Mouse (Mus musculus) urinary bladder, postnatal 4 days (tissue): Measurements from ENCODE around the gene Thada.
A peak's percentile ranks its signal among the peaks of the same experiment; 100 is the strongest.

ENCODE experiments used
- DNase-seq, 2 experiments: peaks; one replicate each; pipeline ENCODE4 v3.0.0; 2021 to 2022; ENCODE audit warnings: low spot score in 2 of 2

Thada gene

DNA sequence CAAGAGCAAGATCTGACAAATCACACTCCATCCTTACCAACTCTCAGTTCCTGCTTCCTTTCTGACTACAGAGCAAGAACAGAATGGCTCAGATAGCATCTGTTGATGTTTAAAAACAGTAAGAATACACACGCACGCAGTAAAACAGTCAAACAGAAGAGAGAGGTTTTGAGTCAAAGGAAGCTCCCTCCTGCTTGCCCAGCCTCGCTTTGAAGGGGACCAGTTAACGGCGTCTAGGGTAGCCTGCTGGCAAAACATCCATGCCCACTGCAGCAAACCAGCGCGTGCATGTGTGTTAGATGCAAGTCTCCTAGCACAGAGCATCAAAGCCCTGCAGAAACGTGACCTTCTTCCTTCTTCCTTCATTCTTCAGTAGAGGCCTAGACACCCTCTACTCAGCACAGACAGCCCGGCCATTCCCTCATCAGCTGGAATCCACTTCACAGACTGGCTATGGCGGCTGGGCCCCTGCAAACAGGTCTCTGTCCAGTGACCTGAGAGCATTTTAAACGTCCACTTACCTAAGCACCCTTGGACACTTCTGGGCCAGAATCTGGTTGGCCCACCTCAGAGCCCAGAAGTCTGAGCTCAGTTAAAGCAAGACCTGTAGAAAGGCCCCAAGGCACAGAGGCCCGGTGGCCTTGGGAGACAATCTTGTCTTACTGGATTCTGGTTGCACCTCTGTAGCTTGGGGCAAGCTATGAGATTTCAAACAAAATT lies 302.8 kb downstream of the Thada start:
- peak in 1 of 2 experiments; percentile 48 for DNase-seq

DNA sequence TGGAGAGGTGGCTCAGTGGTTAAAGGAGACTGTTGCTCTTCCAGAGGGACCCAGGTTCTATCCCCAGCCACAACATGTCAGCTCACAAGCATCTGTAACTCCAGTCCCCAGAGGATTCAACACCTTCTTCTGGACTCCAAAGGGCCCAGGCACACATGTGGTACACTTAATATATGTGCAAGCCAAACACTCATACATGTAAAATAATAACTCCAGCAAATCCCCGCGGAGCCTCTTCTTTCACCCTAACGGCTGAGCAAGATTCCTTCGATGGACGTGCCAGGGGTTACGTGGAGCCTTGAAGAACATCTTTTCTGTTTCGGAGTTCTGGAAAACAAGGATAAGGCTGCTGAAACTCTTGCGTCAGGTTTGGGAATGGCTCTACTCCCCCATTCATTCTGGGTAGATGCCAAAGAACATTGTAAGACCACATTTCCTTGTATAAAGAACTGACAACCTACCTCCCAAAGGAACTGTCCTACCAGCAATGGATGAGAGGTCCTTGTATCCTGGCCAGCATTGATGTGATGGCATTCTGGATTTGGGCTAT lies 303.7 kb downstream of the Thada start:
- peak in 1 of 2 experiments; percentile 58 for DNase-seq

DNA sequence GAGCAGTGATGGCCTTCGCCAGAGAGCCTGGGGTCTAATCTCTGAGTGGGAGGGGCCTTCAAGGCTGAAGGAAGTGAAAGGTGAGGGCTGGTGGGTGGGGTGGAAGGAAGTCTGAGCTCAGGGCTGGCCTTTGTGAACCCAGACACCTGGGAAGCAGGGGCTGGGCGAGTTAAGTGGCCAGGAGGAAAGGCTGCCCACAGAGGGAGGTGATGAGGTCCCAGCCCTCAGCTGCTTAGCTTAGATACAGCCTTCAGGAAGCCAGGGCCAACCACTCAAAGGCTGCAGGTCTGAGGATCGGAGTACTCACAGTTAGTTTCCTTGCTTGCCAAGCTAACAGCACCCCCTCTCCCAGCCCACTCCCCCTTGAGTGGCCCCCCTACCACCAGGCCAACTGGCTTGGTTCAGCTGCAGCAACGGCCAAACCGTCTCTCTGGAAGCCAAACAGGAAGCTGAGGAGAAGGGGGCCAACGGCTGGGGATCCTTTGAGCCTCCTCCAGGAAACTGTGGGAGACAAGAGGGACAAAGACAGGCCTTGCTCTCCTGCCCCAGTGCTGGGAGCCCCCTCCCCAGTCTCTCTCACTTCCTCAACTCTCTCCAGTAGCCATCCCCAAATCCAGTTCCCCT lies 304.7 kb downstream of the Thada start:
- DNase-seq, result peak in 1 of 2 experiments; percentile 59

DNA sequence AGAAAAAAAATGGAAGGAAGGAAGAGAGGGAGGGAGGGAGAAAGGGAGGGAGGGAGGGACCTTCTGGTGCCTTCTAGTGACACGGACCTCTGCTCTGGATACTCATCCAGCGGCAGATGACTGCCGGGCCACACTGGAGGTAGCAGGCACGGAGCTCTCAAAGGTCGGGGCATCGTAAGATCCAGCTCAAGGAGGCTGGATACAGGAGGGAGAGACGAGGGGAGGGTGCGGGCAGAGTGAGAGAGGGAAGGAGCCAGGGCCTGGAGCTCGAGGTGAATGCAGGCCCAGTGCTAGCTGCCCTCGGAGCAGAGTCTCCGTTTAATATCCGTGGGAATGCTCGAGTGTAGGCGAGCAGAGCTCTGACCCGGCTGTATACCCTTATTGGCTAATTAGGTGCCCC lies 307.1 kb downstream of the Thada start:
- DNase-seq, result no peak

DNA sequence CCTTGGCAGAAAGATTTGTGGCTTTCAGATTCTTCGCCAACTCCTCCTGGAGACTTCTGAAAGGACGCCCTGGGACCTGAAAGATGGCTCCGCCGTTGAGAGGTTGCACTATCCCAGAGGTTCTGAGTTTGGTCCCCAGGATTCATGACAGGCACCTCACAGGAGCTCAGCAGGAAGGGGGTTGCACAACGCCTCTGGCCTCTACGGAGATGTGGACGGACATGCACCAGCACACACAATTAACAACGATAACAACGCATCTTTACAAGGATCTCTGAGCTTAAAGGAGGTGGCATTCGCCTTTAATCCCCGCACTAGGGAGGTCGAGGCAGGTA lies 307.6 kb downstream of the Thada start:
- peak in 1 of 2 experiments; percentile 49 for DNase-seq

DNA sequence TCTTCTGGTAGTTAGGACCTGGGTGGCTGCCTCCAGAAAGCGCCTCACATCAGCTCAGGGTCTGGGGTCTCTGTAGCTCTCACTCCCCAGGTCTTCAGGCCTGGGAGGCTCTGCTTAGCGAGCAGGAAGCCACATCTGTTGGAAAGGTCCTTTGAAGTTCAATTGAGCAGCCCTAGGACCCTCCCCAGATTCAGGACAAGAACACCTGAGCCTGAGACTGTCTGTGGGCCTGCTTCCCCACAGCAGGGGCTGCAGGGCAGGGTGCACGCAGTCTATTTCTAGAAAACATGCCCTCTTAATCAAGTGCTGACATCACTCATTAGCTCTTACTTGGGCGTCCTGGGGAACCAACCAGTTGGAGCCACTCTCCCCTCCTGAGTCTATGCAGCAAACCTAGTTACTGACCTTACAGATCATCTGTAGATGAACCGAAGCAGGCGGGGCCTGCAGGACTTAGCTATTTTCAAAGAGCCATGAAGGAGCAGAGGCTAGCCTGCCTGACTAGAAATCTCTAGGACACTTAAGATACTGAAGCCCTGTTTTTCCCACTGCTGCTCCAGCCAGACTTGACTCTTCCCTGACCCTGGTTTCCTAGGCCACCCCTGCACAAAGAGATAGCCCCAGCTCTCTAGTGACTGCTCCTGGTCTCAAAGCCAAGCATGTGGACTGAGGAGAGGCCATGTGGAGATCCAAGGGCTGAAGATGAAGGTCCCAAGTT lies 308.1 kb downstream of the Thada start:
- DNase-seq, result peak in 1 of 2 experiments; percentile 51

DNA sequence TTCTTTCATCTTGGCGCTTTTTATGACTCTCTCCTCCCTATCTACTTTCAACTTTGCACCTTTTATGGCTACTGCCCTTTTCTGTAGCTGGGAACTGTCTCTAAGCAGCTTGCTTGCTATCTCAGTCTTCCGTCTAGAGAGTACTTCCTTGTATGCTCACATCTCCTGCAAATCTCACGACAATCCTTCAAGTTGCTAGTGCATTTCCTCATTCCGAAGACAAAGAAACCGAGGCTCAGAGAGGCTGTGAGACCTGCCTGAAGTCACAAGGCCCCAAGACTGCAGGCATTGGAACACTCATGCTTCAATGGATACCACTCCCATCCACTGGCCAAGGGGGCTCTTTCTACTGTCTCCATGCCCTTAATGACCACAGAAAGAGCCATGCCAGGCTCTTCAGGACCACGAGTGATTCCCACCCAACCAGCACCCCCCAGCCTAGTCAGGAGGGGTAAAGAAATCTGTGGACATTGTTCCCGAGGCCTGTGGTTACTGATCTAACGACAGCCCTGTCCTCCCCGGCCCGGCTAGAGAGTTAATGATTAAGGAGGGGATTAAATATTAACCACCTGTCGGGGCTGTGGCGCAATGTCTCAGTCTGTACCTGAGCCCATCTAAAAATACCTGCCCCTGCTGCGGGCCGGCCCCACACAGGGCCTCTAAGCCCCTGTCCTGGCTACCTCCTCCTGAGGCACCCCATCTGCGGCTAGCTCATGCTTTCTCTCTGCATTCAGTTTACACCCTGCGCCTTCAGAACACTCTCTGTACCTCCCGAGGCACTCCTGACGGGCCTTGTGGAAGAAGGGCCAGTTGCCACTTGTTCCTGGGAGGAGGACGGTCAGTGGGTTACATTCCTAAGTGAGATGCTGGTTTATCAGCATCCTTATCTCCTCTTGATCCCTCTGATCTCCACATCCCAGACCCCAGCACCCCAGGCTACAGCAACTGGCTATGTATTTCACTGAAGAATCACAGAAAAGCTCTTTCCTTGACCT lies 309.0 kb downstream of the Thada start:
- DNase-seq, result peak in 1 of 2 experiments; percentile 62

DNA sequence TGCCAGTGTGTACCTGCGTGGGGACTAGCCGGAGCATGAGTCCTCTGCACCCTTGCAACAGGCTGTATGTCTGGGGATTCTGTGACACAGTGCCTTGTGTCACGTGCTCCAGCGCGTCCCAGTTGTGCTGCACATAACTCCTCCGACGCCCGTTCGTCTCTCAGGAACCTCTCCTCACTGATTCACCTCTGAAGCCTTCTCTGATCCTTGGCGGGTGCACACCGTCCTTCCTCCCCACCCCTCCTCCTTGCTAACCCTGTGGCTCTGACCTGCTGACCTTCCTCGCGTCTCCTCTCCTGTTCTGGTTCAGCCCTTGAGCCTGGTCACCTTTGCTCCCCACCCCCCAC lies 309.8 kb downstream of the Thada start:
- DNase-seq, result peak in 1 of 2 experiments; percentile 44

DNA sequence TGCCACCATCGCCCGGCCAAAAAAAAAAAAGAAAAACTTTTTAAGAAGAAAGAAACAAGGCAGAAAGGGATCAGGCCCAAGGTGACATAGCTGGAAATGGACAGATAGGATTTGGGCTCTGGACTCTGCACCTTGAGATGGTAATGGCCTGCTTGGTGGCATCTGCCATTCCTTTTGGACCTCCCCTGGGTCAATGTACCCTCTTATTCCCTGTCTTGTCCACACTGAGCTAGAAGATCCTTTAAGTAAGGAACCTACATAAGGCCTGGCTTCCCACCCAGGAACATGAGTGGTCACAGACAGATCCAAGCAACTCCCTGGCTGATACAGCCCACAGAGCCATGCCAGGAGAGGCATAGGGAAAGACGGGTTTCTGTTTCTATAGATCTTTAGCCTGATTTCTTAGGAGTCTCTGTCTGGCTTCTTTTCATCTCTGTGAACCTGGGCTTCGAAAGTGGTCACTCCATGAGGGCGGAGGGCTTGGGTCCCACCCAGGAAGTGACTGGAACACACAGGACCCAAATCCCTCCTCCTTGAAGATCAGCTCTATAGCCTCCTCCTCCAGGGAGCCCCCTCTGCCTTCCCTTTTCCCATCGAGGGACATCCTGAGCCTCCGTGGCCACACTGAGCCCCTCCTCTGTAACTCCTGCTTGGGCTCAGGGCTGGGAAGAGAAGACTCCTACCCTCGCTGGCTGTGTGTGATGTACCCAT lies 310.3 kb downstream of the Thada start:
- DNase-seq, result peak in 1 of 2 experiments; percentile 47

DNA sequence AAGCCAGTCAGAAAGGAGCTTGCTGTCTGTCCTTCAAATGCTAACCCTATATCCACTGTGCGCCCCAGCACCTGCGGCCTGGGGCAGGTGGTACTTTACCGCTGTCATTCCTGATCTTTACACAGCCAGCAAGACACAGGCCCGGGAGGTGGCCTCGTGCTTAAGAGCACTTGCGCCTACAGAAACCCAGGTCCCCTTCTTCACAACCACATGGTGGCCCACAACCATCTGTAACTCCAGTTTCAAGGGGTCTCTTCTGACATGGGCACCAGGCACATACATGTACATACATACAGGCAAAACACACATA lies 311.0 kb downstream of the Thada start:
- DNase-seq, result peak in 1 of 2 experiments; percentile 38

DNA sequence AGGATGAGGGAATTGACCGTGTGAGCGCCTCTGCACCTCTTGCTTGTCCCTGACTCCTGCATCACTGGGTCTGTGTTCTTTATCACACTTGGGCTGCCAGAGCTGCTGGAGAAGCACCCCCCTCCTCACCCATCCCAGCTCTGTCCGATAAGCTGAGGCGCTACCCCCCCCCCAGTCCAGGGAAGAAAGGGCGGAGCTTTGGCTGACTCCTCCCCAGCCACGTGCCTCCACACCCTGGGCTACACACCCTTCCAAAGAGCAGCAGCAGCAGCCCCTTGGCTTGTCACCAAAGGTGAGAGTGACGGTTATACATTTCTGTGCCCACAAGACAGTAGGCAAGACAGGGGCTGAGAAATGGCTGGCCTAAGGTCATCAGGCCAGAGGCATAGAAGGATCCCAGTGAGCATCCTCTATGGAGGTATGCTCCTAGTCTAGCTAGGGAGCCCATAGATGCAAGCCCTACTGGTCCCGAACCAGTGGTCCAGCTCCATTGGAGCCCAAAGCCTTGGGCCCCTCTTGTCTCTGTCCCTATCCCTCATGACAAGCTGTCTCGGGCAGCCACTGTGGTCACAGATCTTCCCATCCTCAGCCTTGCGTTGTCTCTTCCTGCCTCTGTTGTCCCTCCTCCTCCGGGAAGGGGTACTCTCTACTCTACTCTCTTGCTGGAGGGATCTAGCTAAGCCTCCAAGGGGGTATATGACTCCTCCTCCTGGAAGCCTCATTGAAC lies 311.5 kb downstream of the Thada start:
- DNase-seq, result peak in 1 of 2 experiments; percentile 49

DNA sequence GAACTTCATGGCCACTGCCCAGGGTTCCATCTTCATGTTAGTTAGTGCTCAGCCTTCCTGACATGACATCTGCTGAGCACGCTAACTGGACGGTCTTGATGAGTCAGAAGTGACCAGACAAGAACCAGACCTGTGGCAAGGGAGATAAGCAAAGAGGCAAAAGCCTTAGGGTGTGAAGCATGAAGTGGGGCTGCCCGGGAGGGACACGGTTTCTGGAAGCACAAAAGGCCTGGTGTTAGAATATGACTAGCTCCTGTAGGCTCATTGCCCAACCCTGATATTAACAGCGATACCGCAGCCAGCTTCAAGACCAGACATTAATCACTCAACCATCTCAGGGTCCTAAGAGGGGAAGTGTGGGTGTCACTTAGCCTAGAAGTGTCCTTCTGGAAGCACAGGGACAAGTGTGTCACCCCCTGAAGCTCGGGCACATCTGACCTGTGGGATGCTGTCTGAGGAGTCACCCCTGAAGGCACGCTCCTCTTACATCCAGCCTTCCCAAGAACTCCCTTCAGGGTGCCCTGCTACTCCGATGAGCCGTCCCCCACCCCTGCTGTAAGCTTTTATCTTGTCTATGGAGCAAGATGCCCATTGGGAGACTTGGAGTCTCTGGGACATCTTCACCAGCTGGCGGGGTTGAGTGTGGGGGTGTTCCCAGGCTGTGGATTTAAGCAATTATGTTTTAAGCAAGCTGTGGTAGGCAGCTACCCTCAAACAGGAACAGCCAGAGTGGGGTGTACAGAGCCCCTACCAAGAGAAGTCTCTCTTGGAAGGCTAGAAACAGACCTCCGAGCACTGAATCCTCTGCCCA lies 312.8 kb downstream of the Thada start:
- peak in 1 of 2 experiments; percentile 54 for DNase-seq

DNA sequence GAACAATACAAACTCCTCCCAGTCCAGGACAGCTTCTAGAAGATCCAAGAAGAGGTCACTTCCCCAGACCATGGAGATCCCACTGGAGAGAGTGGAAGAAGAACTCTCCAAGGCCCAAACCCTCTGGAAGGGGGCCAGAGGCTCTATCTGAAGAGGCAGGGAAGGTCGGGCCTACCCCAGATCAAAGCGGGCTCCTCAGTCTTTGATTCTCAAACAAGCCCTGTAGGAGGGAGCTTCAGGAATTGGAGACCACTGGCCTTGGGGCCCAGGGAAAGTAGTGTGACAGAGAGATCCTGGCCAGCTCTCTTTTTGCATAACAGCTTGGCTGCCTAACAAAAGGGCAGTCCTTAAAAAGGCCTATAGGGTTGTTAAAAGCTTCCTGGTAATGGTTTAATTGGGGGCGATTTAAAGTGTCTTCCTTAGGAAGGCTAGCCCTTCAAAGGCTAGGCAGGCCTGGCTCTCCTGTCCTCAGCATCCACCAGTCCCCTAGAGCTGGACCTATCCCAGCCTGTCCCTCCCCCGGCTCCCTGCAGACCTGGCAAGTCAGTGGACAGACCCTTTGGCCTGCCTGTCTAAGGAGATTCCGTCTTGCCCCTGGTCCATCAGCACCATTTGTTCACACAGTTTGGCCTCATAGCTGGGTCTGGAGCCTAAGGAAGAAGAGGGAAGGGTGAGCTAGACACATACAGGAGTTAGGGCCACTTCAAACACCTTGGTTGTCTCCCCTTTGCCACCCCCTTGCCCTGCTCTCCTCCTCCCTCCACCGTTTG lies 313.6 kb downstream of the Thada start:
- peak in 1 of 2 experiments; percentile 56 for DNase-seq

DNA sequence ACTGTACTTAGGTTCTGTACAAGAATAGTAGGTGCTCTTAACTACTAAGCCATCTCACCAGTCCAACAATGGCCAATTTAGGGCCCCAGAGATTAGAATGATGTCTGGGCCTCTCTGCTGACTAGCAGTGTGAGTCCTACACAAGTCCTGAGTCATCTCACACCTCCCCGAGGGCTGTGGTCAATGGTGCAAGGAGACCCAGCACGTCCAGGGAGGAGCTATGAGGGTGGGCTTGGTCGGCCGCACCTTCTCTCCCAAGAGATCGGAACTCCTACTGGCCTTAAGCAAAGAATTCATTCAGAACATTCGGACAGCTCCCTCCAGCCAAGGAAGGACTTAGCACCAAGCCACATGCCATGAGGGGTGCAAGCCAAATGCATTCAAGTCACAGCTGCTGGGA lies 314.7 kb downstream of the Thada start:
- peak in 1 of 2 experiments; percentile 44 for DNase-seq

DNA sequence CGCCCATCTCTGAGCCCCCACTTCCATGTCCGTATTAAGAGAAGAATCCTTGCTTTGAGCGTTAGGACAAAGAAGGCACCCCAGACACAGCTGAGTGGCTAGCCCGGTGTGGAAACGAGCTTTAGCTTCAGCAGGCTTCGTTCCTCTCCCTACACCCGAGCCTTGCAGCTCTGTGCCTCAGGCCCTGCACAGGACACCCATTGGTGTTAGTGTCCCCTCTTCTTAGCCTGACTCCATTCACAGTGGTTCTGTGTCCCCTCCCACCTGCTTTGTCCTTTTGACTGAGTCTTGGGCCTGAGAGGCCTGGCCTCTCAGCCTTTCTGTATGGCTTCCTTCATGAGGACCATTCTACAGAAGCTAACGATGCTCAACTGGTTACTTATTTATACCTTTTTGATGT lies 315.7 kb downstream of the Thada start:
- peak in 1 of 2 experiments; percentile 29 for DNase-seq

DNA sequence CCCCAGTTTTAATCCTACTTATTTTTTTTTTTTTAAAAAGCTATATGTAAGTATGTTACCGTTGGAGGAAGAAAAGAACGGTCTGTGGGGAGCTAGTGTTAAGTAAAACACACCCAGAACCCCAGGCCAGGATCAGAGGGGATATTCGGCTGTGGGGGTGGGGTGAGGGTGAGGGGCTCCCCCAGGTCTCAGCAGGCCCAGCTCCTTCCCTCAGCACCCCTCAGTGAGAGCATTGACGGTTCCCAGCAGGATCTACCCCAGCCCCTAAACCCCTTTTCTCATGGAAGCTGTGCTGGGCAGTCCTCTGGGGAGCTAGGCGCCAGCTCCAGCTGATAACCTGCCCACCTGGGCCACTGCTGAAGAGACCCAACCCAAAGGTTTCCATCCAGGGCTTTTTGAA lies 316.4 kb downstream of the Thada start:
- DNase-seq, result peak in 1 of 2 experiments; percentile 46

DNA sequence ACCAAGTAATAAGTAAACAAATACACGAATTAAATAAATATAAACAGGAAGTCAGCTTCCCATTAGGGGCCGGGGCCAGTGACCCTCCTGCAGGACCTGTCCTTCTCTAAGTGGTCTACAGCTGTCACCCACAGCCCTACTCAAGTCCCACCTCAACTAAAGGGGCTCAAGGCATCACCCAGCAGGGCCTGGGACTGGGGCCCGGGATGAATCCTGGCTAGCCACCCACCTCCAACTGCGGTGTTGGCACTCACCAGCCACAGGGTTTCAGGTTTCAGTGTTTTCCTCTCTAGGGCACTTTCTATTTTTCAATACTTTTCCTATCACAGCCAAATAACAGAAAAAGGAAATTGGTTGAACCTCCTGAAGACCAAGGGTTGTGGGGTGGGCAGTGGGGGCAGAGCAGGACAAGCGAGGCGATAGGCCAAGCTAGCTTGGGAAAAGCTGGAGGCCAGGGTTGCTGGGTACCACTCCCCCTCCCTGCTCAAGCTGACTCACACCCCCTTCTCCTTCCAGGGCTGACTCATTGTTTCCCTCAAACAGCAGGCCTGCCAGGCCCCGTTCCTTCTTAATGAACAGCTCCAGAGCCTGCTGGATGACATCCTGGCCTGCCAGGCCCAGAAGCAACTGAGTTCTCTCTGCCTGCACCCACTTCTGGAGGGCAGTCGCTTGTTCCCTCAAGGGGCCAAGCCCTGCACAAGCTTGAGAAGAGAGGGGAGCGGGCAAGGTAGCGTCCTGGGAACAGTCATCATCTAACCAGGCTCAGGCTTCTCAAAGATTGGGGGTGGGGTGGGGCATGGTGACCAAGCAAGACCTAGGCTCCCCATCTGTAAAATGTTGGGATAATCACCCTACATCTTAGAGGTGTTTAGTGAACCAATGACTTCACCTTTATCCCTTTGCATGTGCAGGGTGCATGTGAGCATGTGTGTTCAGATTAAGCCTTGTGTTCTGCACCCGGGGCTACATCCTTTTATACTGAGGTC lies 317.2 kb downstream of the Thada start:
- DNase-seq, result peak; percentile 72 to 78
